Mouse (Mus musculus) E14TG2a.4 (cell line): ENCODE data around the gene Olfr907.

Experiments
- CTCF ChIP-seq: conservative IDR thresholded peaks from 2 replicates; pipeline ENCODE4 v1.5.1; 2014; ENCODE audit warnings: low read length
- NANOG ChIP-seq: IDR thresholded peaks from 2 replicates; pipeline ENCODE4 v1.6.1; 2014; ENCODE audit warnings: borderline replicate concordance, low read length, mixed read lengths
- POU5F1 ChIP-seq: IDR thresholded peaks from 2 replicates; pipeline ENCODE4 v1.6.1; 2014; ENCODE audit warnings: low read length, borderline replicate concordance

DNA sequence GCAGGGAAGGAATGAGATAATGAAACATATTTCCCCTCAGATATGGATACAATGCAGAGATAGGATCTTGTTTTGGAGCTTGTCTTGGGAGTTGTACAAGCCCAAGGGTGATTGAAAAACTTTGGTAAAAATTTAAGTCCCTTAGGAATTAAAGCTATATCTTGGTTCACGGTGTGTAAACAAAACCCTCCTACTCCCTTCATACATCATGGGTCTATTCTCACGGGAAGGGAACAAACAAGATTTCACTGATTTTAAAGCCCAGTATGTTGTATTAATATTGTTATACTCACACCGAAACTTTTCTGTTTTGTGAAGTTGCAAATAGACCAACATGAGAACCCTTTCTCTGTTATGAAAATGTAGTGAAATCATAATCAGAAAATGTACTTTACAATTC, 8.8 kb upstream of the Olfr907 start, which contains the start of gene Olfr906:
- TF ChIP-seq CTCF, result no peak
- no peak for TF ChIP-seq NANOG
- TF ChIP-seq POU5F1, result no peak
